Mouse (Mus musculus) ES-E14 (cell line): ENCODE results near the gene 1700025G04Rik.

Experiments used
- HCFC1 ChIP-seq: IDR thresholded peaks from 2 replicates; pipeline ENCODE4 v1.6.1; 2012; ENCODE audit warnings: low read length, inconsistent platforms, borderline replicate concordance; ENCODE audit not compliant: insufficient read depth
- ZNF384 ChIP-seq: IDR thresholded peaks from 2 replicates; pipeline ENCODE4 v1.6.1; 2012; ENCODE audit warnings: low read depth, low read length, inconsistent platforms

GRCm38 (mm10) chr1:152053112-152053511 lies 36.8 kb downstream of the 1700025G04Rik start:
- no peak for TF ChIP-seq ZNF384
- no peak for TF ChIP-seq HCFC1
